Mouse (Mus musculus): Measurements from ENCODE around the gene Mbd3.

DNA sequence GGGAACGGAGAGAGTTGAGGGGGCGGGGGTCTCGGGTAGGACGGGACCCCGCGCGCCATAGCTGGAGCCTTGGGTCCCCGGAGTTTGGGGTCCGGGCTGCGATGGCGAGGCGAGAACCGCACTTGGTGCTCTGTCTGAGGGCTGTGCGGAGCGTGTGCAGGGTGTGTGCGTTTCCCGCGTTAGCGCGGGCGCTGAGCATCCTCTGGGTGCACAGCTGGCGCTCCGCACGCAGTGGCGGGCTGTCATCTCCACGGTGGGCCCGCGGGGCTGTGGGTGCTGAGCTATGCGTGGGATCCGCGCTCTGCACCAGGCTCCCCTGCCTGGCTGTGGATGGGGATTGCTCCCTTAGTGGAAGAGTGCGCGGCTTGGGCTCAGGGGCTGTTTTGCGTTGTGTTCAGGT, 42.6 kb downstream of the Mbd3 start:
- TF ChIP-seq POLR2A (IDR thresholded peaks at IDR 0.05; ENCODE audit: borderline replicate concordance, insufficient read depth, low read length) (no peak), CTCF (IDR thresholded peaks at IDR 0.05; ENCODE audit: borderline replicate concordance, insufficient read depth, low read depth, low read length) (no peak)
